Mouse (Mus musculus): ENCODE data around the gene Sertm1. TPM values are rescaled to one million over a fixed set of nuclear protein-coding genes. Genes with fewer than 3 reads are reported as not detected.

Sertm1 gene
- total RNA-seq, 1 experiment, result 0.31 TPM

DNA sequence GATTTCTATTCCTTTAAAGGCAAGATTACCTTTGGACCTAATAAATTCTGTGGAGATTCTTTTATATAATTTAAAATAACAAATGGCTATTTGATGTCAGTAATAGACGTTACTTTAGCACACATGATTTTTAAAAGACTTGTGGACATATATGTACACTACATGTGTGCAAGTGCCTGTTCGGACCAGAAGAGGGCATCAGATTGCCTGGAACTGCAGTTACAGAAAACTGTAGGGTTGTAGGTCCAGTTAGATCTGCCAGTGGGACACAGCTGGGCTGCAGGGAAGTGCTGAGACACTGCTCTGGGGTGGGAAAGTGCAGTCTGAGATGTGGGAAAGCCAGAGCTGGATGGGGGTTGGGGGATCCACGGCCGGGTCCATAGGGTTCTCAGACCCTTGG is 16.9 kb upstream of the Sertm1 start:
- H3K27ac ChIP-seq (ENCODE audit: insufficient read depth, low read depth, low read length, poor library complexity, severe bottlenecking), result no peak overlapping the region
- peak; percentile 37 for DNase-seq (ENCODE audit: low read depth, low spot score)
- TF ChIP-seq MAFK (IDR thresholded peaks at IDR 0.05; ENCODE audit: insufficient read depth, low read depth, low read length) (no peak), ZC3H11A (IDR thresholded peaks at IDR 0.05; ENCODE audit: borderline replicate concordance, low read depth, low read length) (peak; percentile 87)
- H3K36me3 ChIP-seq (ENCODE audit: control insufficient read depth, insufficient read depth, low read length, poor library complexity, severe bottlenecking), result no peaks in the 10 kb centered on the region
- no peaks in the 10 kb centered on the region for H3K9me3 ChIP-seq (ENCODE audit: control insufficient read depth, insufficient read depth, low read depth, low read length)
- no peak overlapping the region for H3K4me3 ChIP-seq (ENCODE audit: insufficient read depth in 1 of 2, low read depth in 1 of 2, low read length in 2 of 2, poor library complexity in 1 of 2, severe bottlenecking in 1 of 2)
- in situ Hi-C loops (cut with MboI; ENCODE audit: low sequenced_read_pairs in 2 of 2, unreplicated experiment in 2 of 2), result no loop called here
- no peak overlapping the region for H3K9ac ChIP-seq (ENCODE audit: insufficient read depth, low read depth, low read length, poor library complexity, severe bottlenecking)
- H3K4me1 ChIP-seq (ENCODE audit: control insufficient read depth in 2 of 2, insufficient read depth in 2 of 2, low read length in 2 of 2, poor library complexity in 1 of 2), result no peaks in the 10 kb centered on the region

DNA sequence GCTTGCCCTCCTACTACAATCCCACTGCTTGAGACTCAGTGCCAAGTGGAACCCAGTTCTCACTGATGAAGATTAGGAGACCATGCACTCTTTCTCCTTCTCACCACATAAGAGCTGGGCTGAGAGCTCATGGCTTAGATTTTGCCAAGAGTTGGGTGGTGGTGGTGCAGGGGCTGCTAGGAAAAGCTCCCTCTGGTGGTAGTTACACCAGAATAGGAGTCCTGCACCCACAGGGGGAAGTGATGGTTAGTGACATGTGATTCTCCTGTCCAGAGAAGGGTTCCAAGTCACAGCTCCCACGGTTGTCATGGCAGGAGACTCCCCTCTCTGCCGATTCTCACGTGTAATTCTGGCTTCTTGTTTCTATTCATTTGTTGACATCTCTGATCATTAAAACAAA is 4.7 kb upstream of the Sertm1 start:
- in situ Hi-C loops (cut with MboI; ENCODE audit: low sequenced_read_pairs in 2 of 2, unreplicated experiment in 2 of 2), result no loop called here

DNA sequence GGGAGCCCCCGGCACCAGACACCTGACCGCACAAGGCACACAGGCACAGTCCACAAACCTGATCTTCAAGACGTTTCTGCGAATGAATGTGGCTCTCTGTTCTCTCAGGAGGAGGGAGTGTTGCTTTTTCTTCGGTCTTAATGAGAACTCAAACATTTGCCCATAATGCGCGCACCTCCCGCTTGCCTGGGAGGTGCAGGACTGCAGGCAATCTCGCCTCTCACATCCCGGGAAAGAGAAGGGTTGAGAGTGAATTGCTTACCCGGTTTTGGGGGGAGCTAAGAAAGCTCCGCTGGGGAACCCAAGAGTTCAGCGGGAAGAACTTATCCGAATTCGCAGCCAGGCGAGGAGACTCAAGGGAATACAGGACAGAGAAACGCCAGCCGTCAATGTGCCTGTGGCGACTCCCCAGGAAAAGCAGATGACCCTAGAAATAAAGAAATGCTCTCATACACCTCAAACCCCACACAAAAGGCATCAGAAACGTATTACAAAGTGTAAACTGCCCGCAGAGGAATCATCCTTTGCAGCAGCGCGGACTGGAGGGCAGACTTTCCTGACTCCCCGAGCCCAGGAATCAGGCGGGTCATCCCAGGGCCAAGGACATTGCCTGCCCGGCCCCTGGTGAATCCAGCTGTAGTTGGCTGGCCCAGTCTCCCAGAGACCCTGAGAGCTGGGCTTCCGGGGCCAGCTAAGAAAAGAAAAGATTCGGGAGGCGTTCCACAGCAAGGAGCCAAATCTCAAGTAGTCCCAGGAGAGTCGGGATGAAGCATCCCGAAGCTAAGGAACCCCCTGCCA is 643 bp downstream of the Sertm1 start:
- Histone ChIP-seq H3K27ac (ENCODE audit: insufficient read depth, low read depth, low read length, poor library complexity, severe bottlenecking) (no peak overlapping the region), H3K4me3 (ENCODE audit: insufficient read depth in 1 of 2, low read depth in 1 of 2, low read length in 2 of 2, poor library complexity in 1 of 2, severe bottlenecking in 1 of 2) (peak overlapping the region; percentile 57 to 70), H3K4me1 (ENCODE audit: control insufficient read depth in 2 of 2, insufficient read depth in 2 of 2, low read length in 2 of 2, poor library complexity in 1 of 2) (no peaks in the 10 kb centered on the region), H3K9ac (ENCODE audit: insufficient read depth, low read depth, low read length, poor library complexity, severe bottlenecking) (peak overlapping the region; percentile 2; the same call in 1 of the 2 replicates), H3K36me3 (ENCODE audit: control insufficient read depth, insufficient read depth, low read length, poor library complexity, severe bottlenecking) (no peaks in the 10 kb centered on the region), H3K9me3 (ENCODE audit: control insufficient read depth, insufficient read depth, low read depth, low read length) (no peaks in the 10 kb centered on the region)
- TF ChIP-seq HCFC1 (IDR thresholded peaks at IDR 0.05; ENCODE audit: borderline replicate concordance, insufficient read depth, low read length), result no peak
- no peak for TF ChIP-seq MAFK (IDR thresholded peaks at IDR 0.05; ENCODE audit: insufficient read depth, low read depth, low read length)
- no peak for TF ChIP-seq ZNF384 (IDR thresholded peaks at IDR 0.05; ENCODE audit: low read depth, low read length)
- no peak for TF ChIP-seq CHD2 (IDR thresholded peaks at IDR 0.05; ENCODE audit: low read depth, low read length)
- TF ChIP-seq ZC3H11A (IDR thresholded peaks at IDR 0.05; ENCODE audit: borderline replicate concordance, low read depth, low read length), result no peak
- no peak for DNase-seq (ENCODE audit: low read depth, low spot score)
- in situ Hi-C loops (cut with MboI; ENCODE audit: low sequenced_read_pairs in 2 of 2, unreplicated experiment in 2 of 2), result no loop called here

More for the DNA sequence above, 4.7 kb upstream of the Sertm1 start:
- no peaks in the 10 kb centered on the region for H3K9me3 ChIP-seq (ENCODE audit: control insufficient read depth, insufficient read depth, low read depth, low read length)
- H3K4me1 ChIP-seq (ENCODE audit: control insufficient read depth in 2 of 2, insufficient read depth in 2 of 2, low read length in 2 of 2, poor library complexity in 1 of 2), result no peaks in the 10 kb centered on the region
- peak; percentile 35 for DNase-seq (ENCODE audit: low read depth, low spot score)
- H3K27ac ChIP-seq (ENCODE audit: insufficient read depth, low read depth, low read length, poor library complexity, severe bottlenecking), result no peak overlapping the region
- TF ChIP-seq ZNF384 (IDR thresholded peaks at IDR 0.05; ENCODE audit: low read depth, low read length) (no peak), ZC3H11A (IDR thresholded peaks at IDR 0.05; ENCODE audit: borderline replicate concordance, low read depth, low read length) (0 out of 2 replicates have a peak, but pooled peaks have one; percentile 21)
- no peak overlapping the region for H3K4me3 ChIP-seq (ENCODE audit: insufficient read depth in 1 of 2, low read depth in 1 of 2, low read length in 2 of 2, poor library complexity in 1 of 2, severe bottlenecking in 1 of 2)
- H3K36me3 ChIP-seq (ENCODE audit: control insufficient read depth, insufficient read depth, low read length, poor library complexity, severe bottlenecking), result no peaks in the 10 kb centered on the region
- H3K9ac ChIP-seq (ENCODE audit: insufficient read depth, low read depth, low read length, poor library complexity, severe bottlenecking), result no peak overlapping the region

DNA sequence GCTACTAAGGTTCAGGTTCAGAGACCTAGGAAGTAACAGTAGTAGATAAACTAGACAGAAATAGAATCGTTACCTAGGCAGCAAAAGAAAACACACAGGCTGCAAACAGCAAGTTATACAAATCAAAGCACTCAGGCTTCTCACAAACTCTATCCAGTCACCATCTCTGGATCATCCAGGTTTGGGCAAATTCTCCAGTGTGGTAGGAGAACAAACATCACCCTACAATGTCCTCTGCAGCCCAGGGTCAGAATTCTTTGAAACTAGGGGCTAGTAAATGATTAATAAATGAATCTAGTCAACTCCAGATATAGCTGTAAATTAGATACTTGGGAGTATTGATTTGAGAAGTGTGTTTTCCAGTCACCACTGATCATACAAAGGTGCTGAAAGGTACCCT is 6.8 kb downstream of the Sertm1 start:
- TF ChIP-seq MAFK (IDR thresholded peaks at IDR 0.05; ENCODE audit: insufficient read depth, low read depth, low read length) (no peak), HCFC1 (IDR thresholded peaks at IDR 0.05; ENCODE audit: borderline replicate concordance, insufficient read depth, low read length) (no peak), CHD2 (IDR thresholded peaks at IDR 0.05; ENCODE audit: low read depth, low read length) (no peak), ZC3H11A (IDR thresholded peaks at IDR 0.05; ENCODE audit: borderline replicate concordance, low read depth, low read length) (no peak), ZNF384 (IDR thresholded peaks at IDR 0.05; ENCODE audit: low read depth, low read length) (no peak)
- no peaks in the 10 kb centered on the region for H3K4me1 ChIP-seq (ENCODE audit: control insufficient read depth in 2 of 2, insufficient read depth in 2 of 2, low read length in 2 of 2, poor library complexity in 1 of 2)
- DNase-seq (ENCODE audit: low read depth, low spot score), result no peak
- H3K27ac ChIP-seq (ENCODE audit: insufficient read depth, low read depth, low read length, poor library complexity, severe bottlenecking), result no peak overlapping the region
- H3K4me3 ChIP-seq (ENCODE audit: insufficient read depth in 1 of 2, low read depth in 1 of 2, low read length in 2 of 2, poor library complexity in 1 of 2, severe bottlenecking in 1 of 2), result no peak overlapping the region
- no peaks in the 10 kb centered on the region for H3K36me3 ChIP-seq (ENCODE audit: control insufficient read depth, insufficient read depth, low read length, poor library complexity, severe bottlenecking)
- in situ Hi-C loops (cut with MboI; ENCODE audit: low sequenced_read_pairs in 2 of 2, unreplicated experiment in 2 of 2), result no loop called here
- no peaks in the 10 kb centered on the region for H3K9me3 ChIP-seq (ENCODE audit: control insufficient read depth, insufficient read depth, low read depth, low read length)
- no peak overlapping the region for H3K9ac ChIP-seq (ENCODE audit: insufficient read depth, low read depth, low read length, poor library complexity, severe bottlenecking)

DNA sequence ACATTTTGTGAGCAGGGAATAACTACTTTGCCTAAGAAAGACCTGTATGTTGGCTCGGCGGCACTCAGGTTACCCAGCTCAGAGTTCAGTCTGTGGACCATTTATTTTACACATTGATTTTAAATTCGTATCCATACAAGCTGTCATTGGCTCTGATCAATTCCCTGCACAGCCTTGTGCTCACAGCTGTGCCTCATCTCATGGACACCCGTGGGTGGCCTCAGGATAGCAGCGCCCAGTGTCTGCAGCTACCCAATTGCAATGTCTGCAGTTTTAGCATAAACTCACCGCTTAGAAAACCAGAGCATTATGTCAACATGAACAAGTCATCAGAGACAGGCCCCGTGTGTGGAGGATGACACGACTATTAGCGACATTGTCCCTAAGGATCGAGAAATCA is 17.7 kb downstream of the Sertm1 start:
- Histone ChIP-seq H3K4me3 (ENCODE audit: insufficient read depth in 1 of 2, low read depth in 1 of 2, low read length in 2 of 2, poor library complexity in 1 of 2, severe bottlenecking in 1 of 2) (no peak overlapping the region), H3K27ac (ENCODE audit: insufficient read depth, low read depth, low read length, poor library complexity, severe bottlenecking) (no peak overlapping the region), H3K4me1 (ENCODE audit: control insufficient read depth in 2 of 2, insufficient read depth in 2 of 2, low read length in 2 of 2, poor library complexity in 1 of 2) (no peaks in the 10 kb centered on the region), H3K36me3 (ENCODE audit: control insufficient read depth, insufficient read depth, low read length, poor library complexity, severe bottlenecking) (no peaks in the 10 kb centered on the region; the same call in 1 of the 2 replicates), H3K9ac (ENCODE audit: insufficient read depth, low read depth, low read length, poor library complexity, severe bottlenecking) (no peak overlapping the region), H3K9me3 (ENCODE audit: control insufficient read depth, insufficient read depth, low read depth, low read length) (no peaks in the 10 kb centered on the region)
- no peak for DNase-seq (ENCODE audit: low read depth, low spot score)
- in situ Hi-C loops (cut with MboI; ENCODE audit: low sequenced_read_pairs in 2 of 2, unreplicated experiment in 2 of 2), result no loop called here
- TF ChIP-seq CHD2 (IDR thresholded peaks at IDR 0.05; ENCODE audit: low read depth, low read length), result no peak
- no peak for TF ChIP-seq HCFC1 (IDR thresholded peaks at IDR 0.05; ENCODE audit: borderline replicate concordance, insufficient read depth, low read length)
- no peak for TF ChIP-seq ZNF384 (IDR thresholded peaks at IDR 0.05; ENCODE audit: low read depth, low read length)
- no peak for TF ChIP-seq ZC3H11A (IDR thresholded peaks at IDR 0.05; ENCODE audit: borderline replicate concordance, low read depth, low read length)

Measured in ES-E14 (cell line).